18 mouse cellular contexts compared by ENCODE assay signal in the genomic region with DNA sequence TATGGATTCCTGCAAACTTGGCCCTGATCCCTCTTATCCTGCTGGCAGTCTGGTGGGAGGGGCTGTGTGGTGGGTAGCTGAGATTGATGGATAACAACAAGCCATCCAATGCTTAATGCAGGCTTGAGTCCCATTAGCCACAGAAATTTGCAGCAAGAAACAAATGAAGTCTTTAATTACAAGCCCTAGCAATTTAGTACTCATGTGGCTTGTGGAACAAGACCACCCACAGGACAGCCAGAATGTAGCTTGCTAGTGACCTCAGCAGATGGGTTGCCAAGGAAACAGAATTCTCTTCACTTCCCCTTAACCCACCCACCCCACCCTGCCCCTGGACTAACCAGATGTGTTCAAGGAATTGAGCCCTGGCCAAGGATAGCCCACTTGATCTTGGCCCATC.
DNase-seq lines count a peak whose midpoint lies in the region; ATAC-seq lines count a peak whose summit lies in the region.
"Had no signal": no experiment of that assay in that cellular context is flagged by ENCODE, and none has a peak within 500 bp of the region (broad histone marks: within the 10 kb centered on the region; RNA-seq: fewer than 3 reads in every experiment).

No protein-coding gene starts in this region.

- no peaks in the 10 kb centered on the region for H3K36me3 ChIP-seq in hindbrain, embryonic 13.5 days
- H3K36me3 ChIP-seq in hindbrain, embryonic 10.5 days = no peaks in the 10 kb centered on the region
- no peaks in the 10 kb centered on the region for H3K36me3 ChIP-seq in neural tube, embryonic 14.5 days (ENCODE audit: control insufficient read depth, insufficient read depth, low read length)
- H3K36me3 ChIP-seq in hindbrain, embryonic 16.5 days (ENCODE audit: control insufficient read depth, insufficient read depth, low read length) = no peaks in the 10 kb centered on the region
- H3K36me3 ChIP-seq: embryonic facial prominence, embryonic 13.5 days; intestine, embryonic 15.5 days; liver, embryonic 13.5 days; neural tube, embryonic 12.5 days had no signal

- H3K9ac ChIP-seq in hindbrain, embryonic 13.5 days = no peak overlapping the region
- no peak overlapping the region for H3K9ac ChIP-seq in neural tube, embryonic 14.5 days (replicated peaks; ENCODE audit: low read depth, low read length)
- no peak overlapping the region for H3K9ac ChIP-seq in hindbrain, embryonic 16.5 days (ENCODE audit: low read depth, low read length)
- H3K9ac ChIP-seq: embryonic facial prominence, embryonic 13.5 days; intestine, embryonic 15.5 days; liver, embryonic 13.5 days; neural tube, embryonic 12.5 days had no signal

- peaks cover 9% of the 10 kb centered on the region for H3K4me1 ChIP-seq in hindbrain, embryonic 13.5 days (replicated peaks)
- H3K4me1 ChIP-seq in hindbrain, embryonic 10.5 days (replicated peaks) = peaks cover 11% of the 10 kb centered on the region
- no peaks in the 10 kb centered on the region for H3K4me1 ChIP-seq in neural tube, embryonic 14.5 days (ENCODE audit: control insufficient read depth, insufficient read depth, low read length)
- peaks cover 7% of the 10 kb centered on the region; the same call in 1 of the 2 replicates for H3K4me1 ChIP-seq in hindbrain, embryonic 16.5 days (ENCODE audit: control insufficient read depth, insufficient read depth, low read depth, low read length)
- H3K4me1 ChIP-seq: intestine, embryonic 15.5 days; liver, embryonic 13.5 days; neural tube, embryonic 12.5 days had no signal

- no peaks in the 10 kb centered on the region for H3K9me3 ChIP-seq in hindbrain, embryonic 13.5 days
- no peaks in the 10 kb centered on the region for H3K9me3 ChIP-seq in hindbrain, embryonic 10.5 days
- H3K9me3 ChIP-seq in neural tube, embryonic 14.5 days (ENCODE audit: control insufficient read depth, low read length) = no peaks in the 10 kb centered on the region
- H3K9me3 ChIP-seq in hindbrain, embryonic 16.5 days (ENCODE audit: control insufficient read depth, low read length) = no peaks in the 10 kb centered on the region
- H3K9me3 ChIP-seq: embryonic facial prominence, embryonic 13.5 days; intestine, embryonic 15.5 days; liver, embryonic 13.5 days; neural tube, embryonic 12.5 days had no signal

- H3K4me3 ChIP-seq in hindbrain, embryonic 13.5 days = no peak overlapping the region
- no peak overlapping the region for H3K4me3 ChIP-seq in hindbrain, embryonic 10.5 days
- H3K4me3 ChIP-seq in neural tube, embryonic 14.5 days (ENCODE audit: low read depth, low read length) = no peak overlapping the region
- no peak overlapping the region for H3K4me3 ChIP-seq in hindbrain, embryonic 16.5 days (ENCODE audit: low read length)
- H3K4me3 ChIP-seq: embryonic facial prominence, embryonic 13.5 days; intestine, embryonic 15.5 days; liver, embryonic 13.5 days; neural tube, embryonic 12.5 days had no signal

- no peak overlapping the region for H3K27ac ChIP-seq in hindbrain, embryonic 13.5 days
- H3K27ac ChIP-seq in hindbrain, embryonic 10.5 days = no peak overlapping the region
- no peak overlapping the region for H3K27ac ChIP-seq in neural tube, embryonic 14.5 days (ENCODE audit: low read depth, low read length)
- H3K27ac ChIP-seq in hindbrain, embryonic 16.5 days (ENCODE audit: low read depth, low read length) = no peak overlapping the region
- H3K27ac ChIP-seq: intestine, embryonic 15.5 days; liver, embryonic 13.5 days; neural tube, embryonic 12.5 days had no signal

- no peak overlapping the region for H3K4me2 ChIP-seq in hindbrain, embryonic 13.5 days
- H3K4me2 ChIP-seq in neural tube, embryonic 14.5 days (ENCODE audit: low read depth, low read length) = no peak overlapping the region
- H3K4me2 ChIP-seq in hindbrain, embryonic 16.5 days (ENCODE audit: low read length) = no peak overlapping the region
- H3K4me2 ChIP-seq: embryonic facial prominence, embryonic 13.5 days; intestine, embryonic 15.5 days; liver, embryonic 13.5 days; midbrain, embryonic 11.5 days; neural tube, embryonic 12.5 days had no signal

- 0 out of 2 replicates have a peak, but pooled peaks cover 10% of the 10 kb centered on the region for H3K27me3 ChIP-seq in hindbrain, embryonic 13.5 days
- H3K27me3 ChIP-seq in hindbrain, embryonic 10.5 days (ENCODE audit: insufficient read depth, poor library complexity, severe bottlenecking) = peaks cover 5% of the 10 kb centered on the region; the same call in 1 of the 2 replicates
- no peaks in the 10 kb centered on the region for H3K27me3 ChIP-seq in neural tube, embryonic 14.5 days (ENCODE audit: control insufficient read depth, insufficient read depth, low read length)
- no peaks in the 10 kb centered on the region for H3K27me3 ChIP-seq in hindbrain, embryonic 16.5 days (replicated peaks; ENCODE audit: control insufficient read depth, insufficient read depth, low read length)
- H3K27me3 ChIP-seq: embryonic facial prominence, embryonic 13.5 days; intestine, embryonic 15.5 days; liver, embryonic 13.5 days had no signal

- ATAC-seq in hindbrain, embryonic 13.5 days (ENCODE audit: low FRiP score) = 0 out of 2 replicates have a peak, but pooled peaks have one; percentile 36
- peak; percentile 31; the same call in 1 of the 2 replicates for ATAC-seq in neural tube, embryonic 14.5 days (ENCODE audit: low read depth)
- ATAC-seq in hindbrain, embryonic 16.5 days = peak; percentile 70
- ATAC-seq: intestine, embryonic 15.5 days had no signal

- DNase-seq in hindbrain, embryonic 10.5 days (ENCODE audit: low spot score) = no peak
- DNase-seq in neural tube, embryonic 10.5 days (ENCODE audit: extremely low spot score, low spot score) = no peak
- DNase-seq in ovary, postnatal 14 days (ENCODE audit: low spot score) = no peak
- no peak for DNase-seq in ovary, postnatal 36 days (ENCODE audit: low spot score)
- no peak for DNase-seq in gastrocnemius, postnatal 4 days (ENCODE audit: low spot score in 2 of 2)
- DNase-seq: adrenal gland, adult 8-10 months; cerebellum, postnatal 14 days; kidney, postnatal 25 days; liver, embryonic 13.5 days; lung, postnatal 36 days; right cerebral cortex, postnatal 25 days had no signal
